Mouse (Mus musculus) forebrain, embryonic 14.5 days (tissue): Measurements from ENCODE around the gene Kdelr2. TPM values are rescaled to one million over a fixed set of nuclear protein-coding genes. Genes with fewer than 3 reads are reported as not detected.

Source experiments
- ATAC-seq: fragments of 200-750 bp; cut with Nextera tagmentation; 2 replicates; pipeline ENCODE4 v1.8.0; 2017; ENCODE audit warnings: mild to moderate bottlenecking, moderate library complexity
- DNase-seq: peaks from one replicate; pipeline ENCODE4 v3.0.0-alpha.2; 2015; ENCODE audit warnings: low spot score
- H3K27ac ChIP-seq: fragments of 300-500 bp; sonication (generic); 2 replicates; pipeline ENCODE4 v1.5.1; 2014; ENCODE audit warnings: low read depth, mild to moderate bottlenecking, control low read depth, low read length, moderate library complexity
- H3K27me3 ChIP-seq: fragments of 300-500 bp; sonication (generic); replicated peaks from 2 replicates; pipeline ENCODE4 v1.6.1; 2014; ENCODE audit warnings: low read length, control low read depth, mixed read lengths; ENCODE audit not compliant: control insufficient read depth, insufficient read depth
- H3K36me3 ChIP-seq: fragments of 300-500 bp; sonication (generic); 2 replicates; pipeline ENCODE4 v1.6.1; 2014; ENCODE audit warnings: low read length, control low read depth; ENCODE audit not compliant: control insufficient read depth, insufficient read depth
- H3K4me1 ChIP-seq: fragments of 300-500 bp; sonication (generic); 2 replicates; pipeline ENCODE4 v1.6.1; 2014; ENCODE audit warnings: antibody characterized with exemption, low read length, control low read depth; ENCODE audit not compliant: control insufficient read depth, insufficient read depth
- H3K4me2 ChIP-seq: fragments of 300-500 bp; sonication (generic); 2 replicates; pipeline ENCODE4 v1.6.1; 2014; ENCODE audit warnings: mild to moderate bottlenecking, control low read depth, low read length
- H3K4me3 ChIP-seq: fragments of 300-500 bp; sonication (generic); 2 replicates; pipeline ENCODE4 v1.5.1; 2014; ENCODE audit warnings: low read depth, low read length, control low read depth
- H3K9ac ChIP-seq: fragments of 300-500 bp; sonication (generic); 2 replicates; pipeline ENCODE4 v1.6.1; 2014; ENCODE audit warnings: mild to moderate bottlenecking, low read length, control low read depth, moderate library complexity
- H3K9me3 ChIP-seq: fragments of 300-500 bp; sonication (generic); replicated peaks from 2 replicates; pipeline ENCODE4 v1.6.1; 2016; ENCODE audit warnings: low read length, control low read depth, mixed read lengths; ENCODE audit not compliant: control insufficient read depth
- WGBS: fragments of 180-500 bp; shearing (Covaris S2); extraction: QIAGEN DNeasy Blood & Tissue Kit; methylation state at CpG from one replicate; pipeline ENCODE4 v1.1.7; 2014; 5-methylcytosine and 5-hydroxymethylcytosine counted together
- polyA plus RNA-seq: library from polyadenylated mRNA; unstranded; fragments of >200 nt; fragmentation: Nextera tagmentation; extraction: Ambion mirVana; gene quantifications from 2 replicates; pipeline ENCODE4 v1.2.1, GENCODE M21; 2014

Kdelr2 gene
- polyA plus RNA-seq, 1 experiment from 2014 or later: 137 TPM

GRCm38 (mm10) chr5:143471165-143471546 is 67.5 kb downstream of the Kdelr2 start:
- Histone ChIP-seq H3K9me3 (no peaks in the 10 kb centered on the region), H3K4me1 (no peaks in the 10 kb centered on the region), H3K4me2 (no peak overlapping the region), H3K27ac (no peak overlapping the region), H3K9ac (no peak overlapping the region), H3K27me3 (no peaks in the 10 kb centered on the region), H3K36me3 (peaks cover 73% of the 10 kb centered on the region), H3K4me3 (no peak overlapping the region)
- DNase-seq: no peak
- ATAC-seq: no peak
- 93% methylated on average over 3 of the region's 3 CpGs for WGBS

Other genes with a start within 250 kb of the Kdelr2 start
- 8.4 and 9.2 TPM in 2 replicates for gene Rbak, start 223.1 kb upstream of the Kdelr2 start, polyA plus RNA-seq
- not detected in 2 replicates for gene Spdye4b, start 222.8 kb upstream of the Kdelr2 start, polyA plus RNA-seq
- gene Spdye4a, start 176.9 kb upstream of the Kdelr2 start, polyA plus RNA-seq: not detected in 2 replicates
- gene Zfp12, start 168.7 kb upstream of the Kdelr2 start, polyA plus RNA-seq: 23.1 and 26.2 TPM in 2 replicates
- 3.3 and 3.7 TPM in 2 replicates for gene Zfp316, start 133.8 kb upstream of the Kdelr2 start, polyA plus RNA-seq
- 0.07 TPM in 1 of 2 replicates, not detected in the other for gene Zfp853, start 110.2 kb upstream of the Kdelr2 start, polyA plus RNA-seq
- 32.3 and 39.3 TPM in 2 replicates for gene E130309D02Rik, start 88.5 kb upstream of the Kdelr2 start, polyA plus RNA-seq
- 68.3 and 71.5 TPM in 2 replicates for gene Zdhhc4, start 74.6 kb upstream of the Kdelr2 start, polyA plus RNA-seq
- gene Grid2ip, start 46.5 kb upstream of the Kdelr2 start, polyA plus RNA-seq: 0.18 and 0.77 TPM in 2 replicates
- 9.7 and 11.2 TPM in 2 replicates for gene Daglb, start 60.7 kb downstream of the Kdelr2 start, polyA plus RNA-seq
- gene Rac1, start 124.2 kb downstream of the Kdelr2 start, polyA plus RNA-seq: 383 and 409 TPM in 2 replicates
- gene Cyth3, start 218.6 kb downstream of the Kdelr2 start, polyA plus RNA-seq: 26.1 and 34.1 TPM in 2 replicates